Mouse (Mus musculus): ENCODE data around the gene Ptpn12. TPM values are rescaled to one million over a fixed set of nuclear protein-coding genes. Genes with fewer than 3 reads are reported as not detected.

Gene Ptpn12
- total and polyA plus RNA-seq, 3 experiments, result 3.2 to 16.5 (median 12.7) TPM

- H3K4me1 ChIP-seq (ENCODE audit: control insufficient read depth in 1 of 2, insufficient read depth in 2 of 2), result peaks cover 2 to 13% of the 10 kb centered on the region in 2 experiments; a peak in 2 of 4 replicates
- dilution Hi-C loops (cut with MboI; ENCODE audit: extremely low pct_ligation_motif_present, extremely low pct_unique_long_range_greater_than_20kb, low sequenced_read_pairs), result no loop called here
- peak overlapping the region; percentile 71 for H3K27ac ChIP-seq (ENCODE audit: insufficient read depth, low read depth)
- H3K9ac ChIP-seq (ENCODE audit: insufficient read depth, low read depth), result peak overlapping the region; percentile 68
- H3K4me2 ChIP-seq (ENCODE audit: insufficient read depth, low read depth, poor library complexity, severe bottlenecking), result peak overlapping the region; percentile 87
- TF ChIP-seq MXI1 (IDR thresholded peaks at IDR 0.05; ENCODE audit: low read depth, low read length), result peak; percentile 40; the same call in 1 of the 2 replicates
- TF ChIP-seq MYC (IDR thresholded peaks at IDR 0.05; ENCODE audit: low read depth, low read length), result no peak
- TF ChIP-seq UBTF (IDR thresholded peaks at IDR 0.05; ENCODE audit: low read depth, low read length), result peak; percentile 71; the same call in 1 of the 2 replicates
- no peaks in the 10 kb centered on the region for H3K9me3 ChIP-seq (replicated peaks; ENCODE audit: low read length)
- peak overlapping the region; percentile 79 to 92 (median 85) for H3K4me3 ChIP-seq (replicated peaks in 1 of 3; ENCODE audit: low read depth in 2 of 3, low read length in 2 of 3, poor library complexity in 1 of 3)
- no peaks in the 10 kb centered on the region for H3K36me3 ChIP-seq (replicated peaks in 1 of 2; ENCODE audit: control insufficient read depth in 1 of 2, insufficient read depth in 1 of 2, low read length in 1 of 2)
- no peak for DNase-seq (ENCODE audit: extremely low read depth)
- H3K27me3 ChIP-seq (replicated peaks), result no peaks in the 10 kb centered on the region
- H3K79me2 ChIP-seq (replicated peaks; ENCODE audit: control insufficient read depth, extremely low read depth, insufficient read depth, poor library complexity, severe bottlenecking), result peaks cover 14% of the 10 kb centered on the region
- in situ Hi-C loops (cut with MboI; ENCODE audit: low pct_ligation_motif_present, low pct_unique_long_range_greater_than_20kb, low sequenced_read_pairs), result no loop called here
Measured at GRCm38 (mm10) chr5:21055071-21055819, 466 bp downstream of the Ptpn12 start.

DNA sequence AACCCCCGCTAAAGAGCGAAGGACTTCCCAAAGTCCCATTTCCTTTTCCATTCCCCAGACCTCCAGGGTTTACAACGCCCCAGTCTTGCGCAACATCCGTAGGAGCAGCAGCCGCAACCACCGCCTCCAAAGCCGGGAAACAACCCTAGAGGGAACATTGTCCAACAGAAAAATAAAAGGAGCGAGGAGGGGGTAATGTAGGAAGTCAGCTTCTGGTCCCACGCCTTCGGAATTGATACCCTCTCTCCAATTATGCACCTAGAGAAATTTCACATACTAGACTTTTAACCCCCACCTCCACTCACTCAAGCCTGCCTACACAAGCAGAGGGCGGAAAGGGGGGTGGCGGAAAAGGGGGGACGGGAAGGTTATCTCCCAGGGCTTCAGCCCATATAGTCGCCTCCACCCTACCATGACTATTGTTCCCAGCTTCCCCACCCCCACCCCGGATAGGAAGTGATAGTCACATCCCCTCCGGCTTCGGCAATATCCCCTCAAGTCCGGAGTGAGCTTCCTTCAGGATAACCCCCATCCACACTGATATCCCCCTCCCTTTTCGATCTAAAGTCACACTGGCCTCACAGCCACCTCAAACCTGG lies 1.1 kb downstream of the Ptpn12 start:
- no peak for DNase-seq (ENCODE audit: extremely low read depth)
- dilution Hi-C loops (cut with MboI; ENCODE audit: extremely low pct_ligation_motif_present, extremely low pct_unique_long_range_greater_than_20kb, low sequenced_read_pairs), result no loop called here
- in situ Hi-C loops (cut with MboI; ENCODE audit: low pct_ligation_motif_present, low pct_unique_long_range_greater_than_20kb, low sequenced_read_pairs), result no loop called here
- peak overlapping the region; percentile 71; the same call in 1 of the 2 replicates for H3K27ac ChIP-seq (ENCODE audit: insufficient read depth, low read depth)
- no peaks in the 10 kb centered on the region for H3K36me3 ChIP-seq (replicated peaks in 1 of 2; ENCODE audit: control insufficient read depth in 1 of 2, insufficient read depth in 1 of 2, low read length in 1 of 2)
- peak overlapping the region; percentile 68 for H3K9ac ChIP-seq (ENCODE audit: insufficient read depth, low read depth)
- H3K4me3 ChIP-seq (replicated peaks in 1 of 3; ENCODE audit: low read depth in 2 of 3, low read length in 2 of 3, poor library complexity in 1 of 3), result peak overlapping the region; percentile 79 to 92 (median 85)
- H3K4me1 ChIP-seq (ENCODE audit: control insufficient read depth in 1 of 2, insufficient read depth in 2 of 2), result peaks cover 2 to 13% of the 10 kb centered on the region in 2 experiments; a peak in 2 of 4 replicates
- no peaks in the 10 kb centered on the region for H3K9me3 ChIP-seq (replicated peaks; ENCODE audit: low read length)
- no peak for TF ChIP-seq ZKSCAN1 (IDR thresholded peaks at IDR 0.05; ENCODE audit: borderline replicate concordance, low read depth, low read length)
- TF ChIP-seq RCOR1 (conservative IDR thresholded peaks at IDR 0.05; ENCODE audit: low read depth, low read length), result no peak
- no peak for TF ChIP-seq ELF1 (IDR thresholded peaks at IDR 0.05; ENCODE audit: low read depth, low read length)
- no peak for TF ChIP-seq RAD21 (IDR thresholded peaks at IDR 0.05; ENCODE audit: low read depth, low read length)
- no peak for TF ChIP-seq KAT2A (IDR thresholded peaks at IDR 0.05; ENCODE audit: insufficient replicate concordance, low read length)
- TF ChIP-seq JUND (conservative IDR thresholded peaks at IDR 0.05; ENCODE audit: low read depth, low read length), result no peak
- TF ChIP-seq HCFC1 (IDR thresholded peaks at IDR 0.05; ENCODE audit: low read depth, low read length), result no peak
- no peak for TF ChIP-seq NELFE (IDR thresholded peaks at IDR 0.05; ENCODE audit: low read depth, low read length)
- no peak for TF ChIP-seq MXI1 (IDR thresholded peaks at IDR 0.05; ENCODE audit: low read depth, low read length)
- TF ChIP-seq SMC3 (IDR thresholded peaks at IDR 0.05; ENCODE audit: low read depth, low read length), result no peak
- no peak for TF ChIP-seq MAFK (IDR thresholded peaks at IDR 0.05; ENCODE audit: insufficient replicate concordance, low read length)
- peaks cover 15% of the 10 kb centered on the region for H3K79me2 ChIP-seq (replicated peaks; ENCODE audit: control insufficient read depth, extremely low read depth, insufficient read depth, poor library complexity, severe bottlenecking)
- H3K27me3 ChIP-seq (replicated peaks), result no peaks in the 10 kb centered on the region
- H3K4me2 ChIP-seq (ENCODE audit: insufficient read depth, low read depth, poor library complexity, severe bottlenecking), result peak overlapping the region; percentile 87
